Mouse (Mus musculus) midbrain, embryonic 16.5 days (tissue): ENCODE data around the gene Ptpre. TPM values are rescaled to one million over a fixed set of nuclear protein-coding genes. Genes with fewer than 3 reads are reported as not detected.

Experiments used
- ATAC-seq: fragments of 200-750 bp; cut with Nextera tagmentation; 2 replicates; pipeline ENCODE4 v1.8.0; 2017; ENCODE audit warnings: moderate TSS enrichment
- H3K27ac ChIP-seq: fragments of 300-500 bp; sonication (generic); 2 replicates; pipeline ENCODE4 v1.5.1; 2014; ENCODE audit warnings: mild to moderate bottlenecking, low read length, mixed read lengths
- H3K27me3 ChIP-seq: fragments of 300-500 bp; sonication (generic); 2 replicates; pipeline ENCODE4 v1.6.1; 2014; ENCODE audit warnings: low read depth, low read length, mixed read lengths; ENCODE audit not compliant: control insufficient read depth, insufficient read depth
- H3K36me3 ChIP-seq: fragments of 300-500 bp; sonication (generic); 2 replicates; pipeline ENCODE4 v1.6.1; 2014; ENCODE audit warnings: mild to moderate bottlenecking, low read length, moderate library complexity, mixed read lengths; ENCODE audit not compliant: control insufficient read depth, insufficient read depth
- H3K4me1 ChIP-seq: fragments of 300-500 bp; sonication (generic); 2 replicates; pipeline ENCODE4 v1.6.1; 2014; ENCODE audit warnings: mild to moderate bottlenecking, low read length, mixed read lengths; ENCODE audit not compliant: control insufficient read depth, insufficient read depth
- H3K4me2 ChIP-seq: fragments of 300-500 bp; sonication (generic); 2 replicates; pipeline ENCODE4 v1.6.1; 2014; ENCODE audit warnings: mild to moderate bottlenecking, low read length, mixed read lengths
- H3K4me3 ChIP-seq: fragments of 300-500 bp; sonication (generic); 2 replicates; pipeline ENCODE4 v1.5.1; 2014; ENCODE audit warnings: low read depth, mild to moderate bottlenecking, low read length, moderate library complexity, mixed read lengths
- H3K9ac ChIP-seq: fragments of 300-500 bp; sonication (generic); 2 replicates; pipeline ENCODE4 v1.6.1; 2014; ENCODE audit warnings: low read depth, low read length, mixed read lengths
- H3K9me3 ChIP-seq: fragments of 300-500 bp; sonication (generic); replicated peaks from 2 replicates; pipeline ENCODE4 v1.6.1; 2014; ENCODE audit warnings: mild to moderate bottlenecking, low read length, mixed read lengths; ENCODE audit not compliant: control insufficient read depth, poor library complexity, severe bottlenecking
- WGBS: fragments of 180-500 bp; shearing (Covaris S2); extraction: QIAGEN DNeasy Blood & Tissue Kit; methylation state at CpG from one replicate; pipeline ENCODE4 v1.1.7; 2014; 5-methylcytosine and 5-hydroxymethylcytosine counted together
- polyA plus RNA-seq: library from polyadenylated mRNA; unstranded; fragments of >200 nt; fragmentation: Nextera tagmentation; extraction: Ambion mirVana; gene quantifications from 2 replicates; pipeline ENCODE4 v1.2.1, GENCODE M21; 2015

The Ptpre gene
- polyA plus RNA-seq, 1 experiment from 2014 or later: 7.6 TPM

- Histone ChIP-seq H3K4me2 (no peak overlapping the region), H3K27me3 (no peaks in the 10 kb centered on the region), H3K4me3 (no peak overlapping the region), H3K9ac (no peak overlapping the region), H3K36me3 (no peaks in the 10 kb centered on the region), H3K4me1 (peaks cover 11% of the 10 kb centered on the region; the same call in 1 of the 2 replicates), H3K9me3 (no peaks in the 10 kb centered on the region), H3K27ac (no peak overlapping the region)
- no peak for ATAC-seq
- 64% methylated on average over 7 of the region's 7 CpGs for WGBS
These were observed 95.5 kb downstream of the Ptpre start for GRCm38 (mm10) chr7:135632716-135633258.

- no peak for ATAC-seq
- Histone ChIP-seq H3K4me1 (peaks cover 17% of the 10 kb centered on the region; the same call in 1 of the 2 replicates), H3K4me2 (no peak overlapping the region), H3K9ac (no peak overlapping the region), H3K27me3 (no peaks in the 10 kb centered on the region), H3K9me3 (no peaks in the 10 kb centered on the region), H3K4me3 (no peak overlapping the region), H3K36me3 (no peaks in the 10 kb centered on the region), H3K27ac (0 out of 2 replicates have a peak overlapping the region, but pooled peaks have one; percentile 32)
- 43% methylated on average over 16 of the region's 16 CpGs for WGBS
These were observed 97.8 kb downstream of the Ptpre start for GRCm38 (mm10) chr7:135634851-135635624.

- 68% methylated on average over 13 of the region's 13 CpGs for WGBS
- Histone ChIP-seq H3K27ac (no peak overlapping the region), H3K9me3 (no peaks in the 10 kb centered on the region), H3K4me1 (peaks cover 20% of the 10 kb centered on the region; the same call in 1 of the 2 replicates), H3K4me3 (no peak overlapping the region), H3K27me3 (no peaks in the 10 kb centered on the region), H3K36me3 (no peaks in the 10 kb centered on the region), H3K4me2 (no peak overlapping the region), H3K9ac (no peak overlapping the region)
- no peak for ATAC-seq
These were observed 100.2 kb downstream of the Ptpre start for GRCm38 (mm10) chr7:135637406-135637980.

- no peak overlapping the region for H3K4me3 ChIP-seq
- peaks cover 17% of the 10 kb centered on the region; the same call in 1 of the 2 replicates for H3K4me1 ChIP-seq
- ATAC-seq: no peak
- H3K27ac ChIP-seq: no peak overlapping the region
- H3K9ac ChIP-seq: no peak overlapping the region
- H3K4me2 ChIP-seq: no peak overlapping the region
- no peaks in the 10 kb centered on the region for H3K36me3 ChIP-seq
- H3K27me3 ChIP-seq: no peaks in the 10 kb centered on the region
- no peaks in the 10 kb centered on the region for H3K9me3 ChIP-seq
- 6% methylated on average over 2 of the region's 2 CpGs for WGBS
These were observed 102.1 kb downstream of the Ptpre start for GRCm38 (mm10) chr7:135639361-135639760.

- no peaks in the 10 kb centered on the region for H3K27me3 ChIP-seq
- no peak overlapping the region for H3K4me3 ChIP-seq
- peaks cover 9% of the 10 kb centered on the region; the same call in 1 of the 2 replicates for H3K4me1 ChIP-seq
- WGBS: 33% methylated on average over 14 of the region's 14 CpGs
- no peaks in the 10 kb centered on the region for H3K36me3 ChIP-seq
- H3K9me3 ChIP-seq: no peaks in the 10 kb centered on the region; the same call in 1 of the 2 replicates
- H3K9ac ChIP-seq: no peak overlapping the region
- H3K27ac ChIP-seq: peak overlapping the region; percentile 35; the same call in 1 of the 2 replicates
- peak; percentile 76 for ATAC-seq
- peak overlapping the region; percentile 26; the same call in 1 of the 2 replicates for H3K4me2 ChIP-seq
These were observed 104.6 kb downstream of the Ptpre start for GRCm38 (mm10) chr7:135641698-135642507.

GRCm38 (mm10) chr7:135644452-135644851, 107.2 kb downstream of the Ptpre start:
- Histone ChIP-seq H3K9me3 (no peaks in the 10 kb centered on the region; the same call in 1 of the 2 replicates), H3K4me2 (no peak overlapping the region), H3K9ac (no peak overlapping the region), H3K27ac (no peak overlapping the region), H3K27me3 (no peaks in the 10 kb centered on the region), H3K36me3 (no peaks in the 10 kb centered on the region), H3K4me3 (no peak overlapping the region), H3K4me1 (0 out of 2 replicates have a peak, but pooled peaks cover 2% of the 10 kb centered on the region)
- ATAC-seq: no peak
- WGBS: 93% methylated on average over 1 of the region's 1 CpGs

GRCm38 (mm10) chr7:135646976-135647375, 109.7 kb downstream of the Ptpre start:
- no peak for ATAC-seq
- H3K9ac ChIP-seq: no peak overlapping the region
- H3K9me3 ChIP-seq: no peaks in the 10 kb centered on the region; the same call in 1 of the 2 replicates
- H3K4me3 ChIP-seq: no peak overlapping the region
- H3K27ac ChIP-seq: no peak overlapping the region
- H3K27me3 ChIP-seq: no peaks in the 10 kb centered on the region
- WGBS: 73% methylated on average over 6 of the region's 6 CpGs
- H3K4me1 ChIP-seq: no peaks in the 10 kb centered on the region
- no peak overlapping the region for H3K4me2 ChIP-seq
- no peaks in the 10 kb centered on the region for H3K36me3 ChIP-seq

GRCm38 (mm10) chr7:135648821-135649220, 111.5 kb downstream of the Ptpre start:
- H3K4me1 ChIP-seq: no peaks in the 10 kb centered on the region
- H3K27me3 ChIP-seq: no peaks in the 10 kb centered on the region
- no peak overlapping the region for H3K4me3 ChIP-seq
- H3K27ac ChIP-seq: no peak overlapping the region
- H3K9me3 ChIP-seq: no peaks in the 10 kb centered on the region; the same call in 1 of the 2 replicates
- H3K4me2 ChIP-seq: no peak overlapping the region
- H3K36me3 ChIP-seq: no peaks in the 10 kb centered on the region
- H3K9ac ChIP-seq: no peak overlapping the region
- 94% methylated on average over 8 of the region's 8 CpGs for WGBS
- ATAC-seq: no peak
